Mouse (Mus musculus) forebrain, embryonic 10.5 days (tissue): ENCODE results near the gene Gnptg. TPM values are rescaled to one million over a fixed set of nuclear protein-coding genes. Genes with fewer than 3 reads are reported as not detected.
"Not testable (repeated sequence)": the region's sequence is repeated elsewhere in the genome, so short reads cannot be mapped to it uniquely, and the experiment has no call there.

ENCODE experiments used
- DNase-seq: peaks from one replicate; pipeline ENCODE4 v3.0.0-alpha.2; 2017; ENCODE audit warnings: low spot score; ENCODE audit errors: extremely low spot score
- H3K27ac ChIP-seq: fragments of 300-500 bp; sonication (generic); 2 replicates; pipeline ENCODE4 v1.5.1; 2016; ENCODE audit warnings: mild to moderate bottlenecking
- H3K27me3 ChIP-seq: fragments of 300-500 bp; sonication (generic); 2 replicates; pipeline ENCODE4 v1.6.1; 2016; ENCODE audit warnings: mild to moderate bottlenecking; ENCODE audit not compliant: poor library complexity, severe bottlenecking
- H3K36me3 ChIP-seq: fragments of 300-500 bp; sonication (generic); replicated peaks from 2 replicates; pipeline ENCODE4 v1.6.1; 2016; ENCODE audit warnings: mild to moderate bottlenecking, moderate library complexity
- H3K4me1 ChIP-seq: fragments of 300-500 bp; sonication (generic); 2 replicates; pipeline ENCODE4 v1.6.1; 2016
- H3K4me3 ChIP-seq: fragments of 300-500 bp; sonication (generic); 2 replicates; pipeline ENCODE4 v1.5.1; 2016; ENCODE audit warnings: mild to moderate bottlenecking, moderate library complexity
- H3K9me3 ChIP-seq: fragments of 300-500 bp; sonication (generic); 2 replicates; pipeline ENCODE4 v1.6.1; 2016; ENCODE audit warnings: mild to moderate bottlenecking, moderate library complexity
- WGBS: fragments of 180-500 bp; shearing (Covaris S2); methylation state at CpG from one replicate; pipeline ENCODE4 v1.1.7; 2016; 5-methylcytosine and 5-hydroxymethylcytosine counted together
- polyA plus RNA-seq: library from polyadenylated mRNA; unstranded; fragments of >200 nt; fragmentation: Nextera tagmentation; extraction: Ambion mirVana; gene quantifications from 2 replicates; pipeline ENCODE4 v1.2.1, GENCODE M21; 2016

The Gnptg gene
- polyA plus RNA-seq, 1 experiment from 2014 or later = 60.0 TPM

GRCm38 (mm10) chr17:25257804-25258261 lies 17.9 kb upstream of the Gnptg start:
- Histone ChIP-seq H3K27me3 (peaks cover 44% of the 10 kb centered on the region), H3K27ac (no peak overlapping the region), H3K36me3 (peaks cover 36% of the 10 kb centered on the region), H3K4me3 (no peak overlapping the region), H3K4me1 (peaks cover 53% of the 10 kb centered on the region), H3K9me3 (no peaks in the 10 kb centered on the region)
- no peak for DNase-seq
- 63% methylated on average over 6 of the region's 6 CpGs for WGBS

- no peaks in the 10 kb centered on the region for H3K9me3 ChIP-seq
- H3K4me3 ChIP-seq = peak within 1 kb of the TSS; percentile 45
- WGBS = 5% methylated on average over 35 of the region's 35 CpGs
- no peak for DNase-seq
- peaks cover 63% of the 10 kb centered on the region for H3K4me1 ChIP-seq
- H3K27me3 ChIP-seq = peaks cover 57% of the 10 kb centered on the region
- H3K27ac ChIP-seq = peak within 1 kb of the TSS; percentile 57; the same call in 1 of the 2 replicates
- peaks cover 29% of the 10 kb centered on the region for H3K36me3 ChIP-seq
These were observed 16.3 kb upstream of the Gnptg start, which contains the start of gene Baiap3 for GRCm38 (mm10) chr17:25256140-25256754. Baiap3 (minus strand) TSS chr17:25256364.

- Histone ChIP-seq H3K9me3 (no peaks in the 10 kb centered on the region), H3K27ac (no peak overlapping the region), H3K4me3 (no peak overlapping the region), H3K36me3 (peaks cover 23% of the 10 kb centered on the region), H3K27me3 (peaks cover 57% of the 10 kb centered on the region), H3K4me1 (peaks cover 63% of the 10 kb centered on the region)
- no peak for DNase-seq
- 70% methylated on average over 2 of the region's 2 CpGs for WGBS
These were observed 15.2 kb upstream of the Gnptg start for GRCm38 (mm10) chr17:25255110-25255509.

DNA sequence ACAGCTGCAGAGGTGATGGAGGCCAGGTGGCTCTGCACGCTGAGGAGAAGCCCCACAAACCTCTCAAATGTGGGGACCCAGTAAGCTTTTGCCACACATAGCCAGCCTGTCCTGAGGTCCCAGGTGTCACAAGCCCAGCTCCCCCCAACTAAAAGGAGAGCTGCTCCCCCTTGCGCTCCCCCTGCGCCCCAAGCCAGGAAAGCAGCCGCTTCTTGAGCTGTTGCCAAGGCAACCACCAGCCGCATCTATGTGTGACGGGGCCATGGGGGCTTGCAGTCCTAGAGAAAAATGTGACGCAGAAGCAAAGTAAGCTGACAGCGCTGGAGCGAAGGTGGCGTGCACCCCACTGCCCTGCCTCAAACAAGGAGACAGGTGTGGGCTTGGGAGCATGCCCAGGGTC lies 13.8 kb upstream of the Gnptg start:
- no peaks in the 10 kb centered on the region for H3K9me3 ChIP-seq
- WGBS = 30% methylated on average over 10 of the region's 10 CpGs
- H3K27me3 ChIP-seq = peaks cover 57% of the 10 kb centered on the region
- H3K4me1 ChIP-seq = peaks cover 61% of the 10 kb centered on the region
- H3K27ac ChIP-seq = no peak overlapping the region
- peaks cover 9% of the 10 kb centered on the region for H3K36me3 ChIP-seq
- peak overlapping the region; percentile 12; the same call in 1 of the 2 replicates for H3K4me3 ChIP-seq
- DNase-seq = no peak

GRCm38 (mm10) chr17:25252643-25253042 lies 12.7 kb upstream of the Gnptg start:
- no peak overlapping the region for H3K4me3 ChIP-seq
- 42% methylated on average over 3 of the region's 3 CpGs for WGBS
- H3K4me1 ChIP-seq = peaks cover 52% of the 10 kb centered on the region
- H3K9me3 ChIP-seq = no peaks in the 10 kb centered on the region
- no peaks in the 10 kb centered on the region for H3K36me3 ChIP-seq
- no peak overlapping the region for H3K27ac ChIP-seq
- peaks cover 57% of the 10 kb centered on the region for H3K27me3 ChIP-seq
- no peak for DNase-seq

GRCm38 (mm10) chr17:25250181-25250835 lies 10.4 kb upstream of the Gnptg start:
- DNase-seq = no peak
- Histone ChIP-seq H3K36me3 (peaks cover 9% of the 10 kb centered on the region), H3K27me3 (peaks cover 38% of the 10 kb centered on the region), H3K4me3 (no peak overlapping the region), H3K4me1 (peaks cover 33% of the 10 kb centered on the region), H3K27ac (0 out of 2 replicates have a peak overlapping the region, but pooled peaks have one; percentile 3), H3K9me3 (no peaks in the 10 kb centered on the region)
- WGBS = 85% methylated on average over 8 of the region's 8 CpGs

DNA sequence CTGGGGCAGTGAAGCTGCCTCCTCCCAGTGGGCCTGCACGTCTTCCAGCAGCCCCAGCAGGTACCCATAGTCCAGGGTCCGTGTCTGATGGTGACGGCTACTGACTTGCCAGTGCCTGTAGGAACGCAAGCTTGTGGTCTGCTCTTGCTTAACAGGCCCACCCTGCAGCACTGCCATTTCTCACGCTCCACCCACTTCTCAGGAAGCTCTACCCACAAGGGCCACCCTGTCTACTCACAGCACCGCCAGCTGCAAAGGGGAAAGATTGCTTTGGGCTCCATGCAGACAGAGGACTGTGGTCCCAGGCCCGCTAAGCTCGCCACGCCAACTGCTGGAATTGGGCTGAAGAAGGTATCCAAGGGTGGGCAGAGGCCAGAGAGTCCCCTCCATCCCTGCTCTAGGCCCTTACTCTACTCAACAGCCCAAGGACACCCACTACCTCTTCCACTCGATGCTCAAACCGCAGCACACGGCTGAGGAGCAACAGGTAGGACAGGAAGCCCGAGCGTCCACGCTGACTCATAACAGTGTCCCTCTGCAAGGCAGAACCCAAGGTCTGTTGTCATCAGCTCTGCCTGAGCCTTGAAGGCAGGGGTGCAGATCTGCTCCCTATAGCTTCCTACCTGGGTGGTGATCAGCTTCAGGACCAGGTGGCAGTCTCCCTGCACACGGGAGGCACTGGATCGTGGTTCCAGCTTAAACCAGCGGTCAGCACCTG lies 8.3 kb upstream of the Gnptg start:
- H3K4me3 ChIP-seq = no peak overlapping the region
- 83% methylated on average over 18 of the region's 18 CpGs for WGBS
- no peak overlapping the region for H3K27ac ChIP-seq
- no peaks in the 10 kb centered on the region for H3K9me3 ChIP-seq
- DNase-seq = no peak
- peaks cover 30% of the 10 kb centered on the region for H3K36me3 ChIP-seq
- H3K27me3 ChIP-seq = peaks cover 17% of the 10 kb centered on the region
- peaks cover 14% of the 10 kb centered on the region for H3K4me1 ChIP-seq

GRCm38 (mm10) chr17:25244239-25244638 lies 4.3 kb upstream of the Gnptg start:
- WGBS = 86% methylated on average over 16 of the region's 16 CpGs
- no peak for DNase-seq
- H3K4me3 ChIP-seq = peak overlapping the region; percentile 9; the same call in 1 of the 2 replicates

DNA sequence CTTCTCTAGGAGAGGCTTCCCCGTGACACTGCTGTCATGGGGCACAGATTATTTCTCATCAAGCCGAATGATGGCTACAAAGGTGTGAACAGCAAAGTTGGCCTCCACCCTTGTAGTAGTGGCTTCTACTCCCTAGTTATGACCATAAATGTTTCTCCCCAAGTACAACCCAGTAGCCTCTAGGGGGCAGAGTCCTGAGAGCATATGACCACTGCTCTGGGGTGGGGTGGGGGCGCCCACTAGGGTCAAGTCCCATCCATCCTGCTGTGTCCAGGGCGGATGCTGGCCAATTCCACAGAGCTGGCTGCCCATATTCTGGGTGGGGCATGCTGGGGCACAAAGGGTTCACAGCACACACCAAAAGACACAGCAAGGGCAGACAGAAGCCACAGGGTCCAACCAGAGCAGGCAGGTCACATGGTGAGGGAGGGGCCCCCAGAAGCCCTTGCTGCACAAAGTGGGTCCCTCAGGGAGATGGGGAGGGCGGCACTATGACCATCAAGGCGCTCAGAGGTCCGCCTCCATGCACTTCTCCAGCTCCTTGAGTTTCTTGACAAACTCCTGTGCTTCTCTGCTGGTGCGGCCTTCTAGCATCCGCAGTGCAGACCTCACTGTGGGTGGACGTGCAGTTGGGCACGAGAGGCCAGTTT lies 3.3 kb upstream of the Gnptg start:
- Histone ChIP-seq H3K27ac (no peak overlapping the region), H3K9me3 (no peaks in the 10 kb centered on the region), H3K27me3 (no peaks in the 10 kb centered on the region), H3K4me3 (no peak overlapping the region), H3K4me1 (peaks cover 27% of the 10 kb centered on the region), H3K36me3 (peaks cover 51% of the 10 kb centered on the region)
- 91% methylated on average over 11 of the region's 11 CpGs for WGBS
- DNase-seq = no peak

More at GRCm38 (mm10) chr17:25244239-25244638, 4.3 kb upstream of the Gnptg start:
- Histone ChIP-seq H3K36me3 (peaks cover 51% of the 10 kb centered on the region), H3K27ac (no peak overlapping the region), H3K4me1 (peaks cover 22% of the 10 kb centered on the region), H3K9me3 (no peaks in the 10 kb centered on the region), H3K27me3 (no peaks in the 10 kb centered on the region)

DNA sequence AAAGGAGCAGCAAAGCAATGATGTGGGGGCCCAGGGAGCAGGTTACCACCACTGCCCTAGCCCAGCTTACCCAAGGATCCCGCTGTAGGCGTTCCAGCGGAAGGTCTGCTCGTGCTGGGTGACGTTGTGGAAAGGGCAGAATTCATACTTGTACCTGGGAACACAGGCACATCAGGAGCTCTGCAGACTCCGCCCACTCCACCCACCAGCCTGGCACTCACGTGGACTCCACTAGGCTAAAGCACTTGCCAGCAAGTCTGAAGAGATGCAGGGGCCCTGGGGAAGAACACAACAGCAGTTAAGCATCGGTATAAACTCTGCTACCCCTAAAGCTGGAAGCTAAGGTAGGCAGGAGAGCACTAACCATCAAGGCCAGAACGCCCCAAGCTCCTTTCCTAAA lies 4.3 kb downstream of the Gnptg start:
- Histone ChIP-seq H3K27ac (no peak overlapping the region), H3K9me3 (no peaks in the 10 kb centered on the region), H3K36me3 (peaks cover 39% of the 10 kb centered on the region), H3K4me1 (peaks cover 11% of the 10 kb centered on the region), H3K27me3 (no peaks in the 10 kb centered on the region), H3K4me3 (no peak overlapping the region)
- 89% methylated on average over 9 of the region's 9 CpGs for WGBS
- no peak for DNase-seq

DNA sequence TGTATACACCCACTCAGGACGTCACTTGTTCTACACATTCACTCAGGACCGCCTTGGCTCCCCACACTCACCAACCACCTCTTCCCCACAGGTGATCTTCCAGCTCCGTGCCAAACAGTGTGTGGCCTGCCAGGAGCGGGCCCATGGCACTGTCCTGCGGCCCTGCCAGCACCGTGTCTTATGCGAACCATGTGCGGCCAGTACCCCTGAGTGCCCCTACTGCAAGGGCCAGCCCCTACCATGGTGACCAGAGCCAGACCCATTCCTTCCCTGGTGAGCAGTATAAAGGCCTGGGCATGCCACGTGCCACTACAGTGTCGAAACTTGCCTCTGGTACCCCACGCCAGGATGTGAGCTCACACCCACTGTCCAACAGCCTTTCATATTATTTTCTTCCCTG lies 8.3 kb downstream of the Gnptg start:
- H3K4me3 ChIP-seq, H3K4me1 ChIP-seq, H3K27ac ChIP-seq, H3K27me3 ChIP-seq, DNase-seq, H3K9me3 ChIP-seq: not testable (repeated sequence)
- peaks cover 48% of the 10 kb centered on the region for H3K36me3 ChIP-seq
- 98% methylated on average over 8 of the region's 11 CpGs for WGBS

DNA sequence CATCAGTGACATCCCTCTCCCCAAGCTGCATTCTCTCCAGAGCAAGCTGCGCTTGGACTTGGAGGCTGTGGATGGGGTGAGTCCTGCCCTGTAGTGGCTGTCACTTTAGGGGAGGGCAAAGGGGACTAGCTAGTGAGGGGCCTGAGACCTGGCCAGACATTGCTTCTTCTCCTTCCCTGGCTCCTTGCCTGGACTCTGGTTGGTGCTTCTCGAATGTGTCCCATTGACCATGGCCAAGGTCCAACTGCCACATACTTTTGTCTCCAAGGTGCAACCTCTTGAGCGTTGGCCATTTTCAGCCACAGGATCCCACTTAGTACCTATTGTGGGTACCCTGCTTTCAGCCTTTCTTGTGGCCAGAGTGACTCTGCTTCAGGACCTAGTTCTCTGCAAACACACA lies 9.2 kb downstream of the Gnptg start:
- Histone ChIP-seq H3K36me3 (peaks cover 47% of the 10 kb centered on the region), H3K4me1 (no peaks in the 10 kb centered on the region), H3K4me3 (no peak overlapping the region), H3K27me3 (no peaks in the 10 kb centered on the region), H3K9me3 (no peaks in the 10 kb centered on the region), H3K27ac (no peak overlapping the region)
- no peak for DNase-seq
- 96% methylated on average over 3 of the region's 3 CpGs for WGBS
